Mouse (Mus musculus) CD4-positive, CD25-positive, alpha-beta regulatory T cell, adult 2 months (primary cell): ENCODE measurements at regions not wholly inside any gene's neighbourhood (a gene's known extent, or its start where the extent isn't known, plus 50 kb on each side); places are given as distances from the start of the nearest gene placed in this dataset.

Experiments
- DNase-seq: peaks from one replicate; pipeline ENCODE4 v3.0.0-alpha.2; 2012; ENCODE audit warnings: low read depth, low spot score

DNA sequence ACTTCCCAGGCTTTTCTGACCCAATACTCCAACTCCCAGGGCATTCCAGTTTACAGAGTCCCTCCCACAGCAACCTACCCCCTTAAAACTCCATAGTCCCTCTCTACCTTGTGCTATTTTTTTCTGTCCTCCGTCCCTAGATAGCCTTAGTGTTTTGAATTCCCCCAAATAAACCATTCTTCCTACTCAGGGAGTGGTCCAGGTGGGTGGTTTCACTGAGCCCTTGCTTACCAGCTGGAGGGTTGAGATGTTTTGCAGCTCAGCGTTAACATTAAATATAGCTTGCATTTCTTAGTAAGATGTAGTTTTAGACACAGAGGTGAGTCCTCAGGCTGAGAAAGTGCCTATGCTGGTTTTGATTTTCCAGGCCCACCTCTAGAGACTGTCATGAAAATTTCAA lies 313.0 kb downstream of the Bmper start:
- no peak for DNase-seq

DNA sequence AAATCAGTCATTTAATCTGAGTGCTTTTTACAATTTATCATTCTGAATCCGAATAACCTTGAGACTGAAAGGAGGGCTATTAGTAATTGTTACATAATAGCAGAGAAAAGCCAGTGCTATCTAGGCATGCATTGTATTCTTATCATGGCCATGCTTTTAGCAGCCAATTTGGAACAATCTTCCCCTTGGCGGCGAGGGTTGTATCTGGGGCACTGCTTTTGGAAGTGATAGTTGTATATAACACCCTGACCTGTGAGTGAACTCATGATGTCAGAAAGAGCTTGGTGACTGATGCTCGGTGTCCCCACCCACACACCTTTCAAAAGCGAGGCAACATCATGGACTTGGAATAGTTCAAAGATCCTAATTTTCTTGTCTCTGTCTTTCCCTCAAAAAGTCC lies 315.2 kb downstream of the Bmper start:
- DNase-seq, result no peak

DNA sequence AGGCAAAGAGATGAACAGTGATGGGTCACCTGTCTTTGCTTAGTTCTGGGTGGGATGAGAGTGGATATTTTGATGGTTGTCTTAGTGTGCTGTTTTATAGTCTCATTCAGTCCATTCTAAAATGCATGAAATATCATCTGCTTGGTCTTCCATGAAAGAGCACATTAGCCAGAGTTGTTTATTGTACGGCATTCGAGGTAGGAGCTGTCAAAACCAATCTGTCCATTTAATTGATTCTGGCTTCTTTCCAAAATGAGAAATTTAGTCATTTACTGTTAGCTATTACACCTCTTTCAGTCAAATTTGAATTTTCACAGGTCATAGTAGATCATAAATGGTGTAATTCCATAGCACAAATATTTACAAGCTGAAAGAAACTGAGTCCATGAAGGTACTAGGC lies 328.8 kb downstream of the Bmper start:
- no peak for DNase-seq

DNA sequence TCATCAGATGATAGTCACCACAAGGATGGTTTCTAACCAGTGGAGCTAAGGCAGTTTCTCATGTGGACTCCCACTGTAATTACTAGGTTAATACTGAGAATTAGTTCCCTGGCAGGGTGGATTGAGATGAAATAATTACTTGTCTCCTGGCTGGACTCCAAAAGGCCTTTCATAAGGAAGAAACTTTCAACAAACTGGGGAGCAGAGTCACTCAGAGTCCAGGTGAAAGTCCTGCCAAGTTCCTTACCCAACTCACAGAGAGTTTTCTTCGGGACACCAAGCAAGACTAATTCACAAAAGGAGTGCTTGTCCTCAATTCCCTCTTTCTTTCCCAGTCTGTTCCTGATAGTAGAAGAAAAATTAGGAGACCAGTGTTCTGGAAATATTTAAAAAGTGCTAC lies 330.9 kb downstream of the Bmper start:
- DNase-seq, result no peak

DNA sequence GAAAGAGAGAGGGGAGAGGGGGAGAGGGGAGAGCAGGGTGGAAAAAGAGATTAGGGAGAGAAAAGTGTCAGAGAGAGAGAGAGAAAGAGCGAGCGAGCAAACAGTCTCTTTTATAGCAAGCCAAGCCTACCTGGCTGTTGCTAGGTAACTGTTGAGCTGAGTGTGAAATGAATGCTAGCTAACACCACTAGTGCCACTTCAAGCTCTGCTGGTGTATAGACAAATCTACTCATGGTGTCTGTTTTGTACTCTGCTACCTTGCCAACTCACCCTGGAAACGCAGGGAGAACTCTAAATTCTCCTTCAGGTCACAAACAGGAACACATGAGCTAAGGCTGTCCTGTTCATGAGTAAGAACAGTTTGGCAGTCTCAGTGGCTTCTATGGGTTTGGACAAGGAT lies 334.7 kb downstream of the Bmper start:
- DNase-seq, result no peak

DNA sequence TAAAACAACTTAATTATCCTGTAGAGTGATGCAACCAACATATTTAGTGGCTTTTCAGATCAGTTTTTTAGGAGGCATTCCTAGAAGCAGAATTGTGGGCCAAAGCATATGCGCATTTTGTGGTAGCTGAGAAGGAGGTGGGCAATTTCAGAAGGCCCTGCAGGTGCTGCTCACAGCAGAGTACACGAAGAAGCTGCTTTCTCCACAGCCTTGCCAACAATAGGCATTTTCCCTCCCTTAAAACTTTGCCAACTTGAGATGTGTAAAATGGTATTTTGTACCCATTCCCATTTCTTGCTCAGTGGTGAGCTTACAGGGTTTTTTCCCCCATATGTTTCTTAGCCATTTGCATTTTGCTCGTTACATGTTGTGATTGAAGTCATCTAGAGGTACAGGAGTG lies 339.0 kb downstream of the Bmper start:
- no peak for DNase-seq

DNA sequence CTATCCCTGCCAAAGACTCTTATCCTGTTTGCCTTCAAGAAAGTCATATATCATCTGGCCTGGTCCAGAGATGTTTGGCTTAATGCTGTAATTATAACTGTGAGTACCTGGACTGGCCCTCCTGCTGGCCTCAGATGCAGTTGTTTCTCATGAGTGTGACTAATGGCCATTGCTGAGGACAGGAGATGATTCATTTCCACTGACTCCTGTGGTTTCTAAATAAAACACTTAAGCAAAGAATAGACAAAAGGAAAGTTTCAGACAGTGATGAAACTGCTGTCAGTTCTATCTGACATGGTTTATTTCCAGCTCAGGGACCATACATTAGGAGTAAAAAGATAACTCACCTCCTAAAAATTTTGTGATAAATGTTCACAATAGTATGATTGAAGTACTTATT lies 344.2 kb downstream of the Bmper start:
- DNase-seq, result no peak

DNA sequence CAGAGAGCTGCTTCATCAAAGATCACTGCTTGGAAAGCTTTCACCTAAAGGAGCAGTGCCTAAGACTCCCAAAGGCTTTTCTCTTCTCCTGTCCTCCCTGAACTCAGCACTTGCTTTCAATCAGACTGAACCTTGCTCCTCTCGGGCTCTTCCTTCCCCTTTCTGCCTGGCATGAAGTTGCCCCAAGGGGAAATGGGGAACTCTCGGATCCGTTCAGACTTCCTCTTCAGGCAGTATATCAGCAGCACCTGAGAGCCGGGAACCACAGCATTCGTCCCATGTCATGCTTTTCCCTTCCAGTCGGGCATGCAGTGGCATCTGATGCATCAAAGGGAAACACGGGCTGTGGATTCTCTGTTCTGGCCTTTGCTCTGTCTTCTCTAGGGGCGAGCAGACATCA lies 347.3 kb downstream of the Bmper start:
- DNase-seq, result no peak

DNA sequence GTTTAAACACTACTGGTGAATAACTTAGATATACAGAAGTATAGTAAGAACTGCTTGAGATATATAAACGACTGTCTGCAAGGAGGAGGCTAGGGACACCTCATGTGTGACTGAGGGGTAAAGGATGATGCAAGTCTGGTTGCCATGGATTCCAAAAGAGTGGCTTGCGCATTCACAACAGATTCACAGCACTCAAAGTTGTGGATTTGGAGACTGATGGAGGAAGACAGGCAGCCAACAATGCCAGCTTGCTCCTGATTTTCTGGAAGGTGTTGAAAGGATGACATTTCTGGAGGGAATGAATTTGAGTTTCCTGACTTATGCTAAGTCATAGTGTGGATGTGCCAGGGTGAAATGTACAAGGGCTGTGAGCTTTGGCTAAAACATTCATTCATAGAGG lies 353.4 kb downstream of the Bmper start:
- DNase-seq, result no peak

DNA sequence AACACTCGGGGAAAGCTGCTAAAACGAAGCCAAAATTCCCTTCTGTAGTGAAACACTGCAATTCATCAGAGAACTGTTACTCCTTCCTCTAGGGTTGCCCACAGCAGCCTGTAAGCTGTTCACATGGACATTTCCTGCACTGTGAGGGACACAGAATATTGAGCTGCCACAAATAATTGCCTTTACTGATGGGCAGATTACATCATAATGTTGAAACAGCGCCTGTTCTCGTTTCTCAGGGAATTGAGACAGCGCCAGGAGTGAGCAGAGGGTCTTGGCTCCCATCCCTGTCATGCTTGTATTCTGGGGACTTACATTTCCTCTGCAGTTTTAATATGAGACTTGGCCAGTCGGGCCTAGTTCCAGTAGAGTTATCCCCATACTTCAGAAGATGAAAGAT lies 357.3 kb downstream of the Bmper start:
- DNase-seq, result no peak

DNA sequence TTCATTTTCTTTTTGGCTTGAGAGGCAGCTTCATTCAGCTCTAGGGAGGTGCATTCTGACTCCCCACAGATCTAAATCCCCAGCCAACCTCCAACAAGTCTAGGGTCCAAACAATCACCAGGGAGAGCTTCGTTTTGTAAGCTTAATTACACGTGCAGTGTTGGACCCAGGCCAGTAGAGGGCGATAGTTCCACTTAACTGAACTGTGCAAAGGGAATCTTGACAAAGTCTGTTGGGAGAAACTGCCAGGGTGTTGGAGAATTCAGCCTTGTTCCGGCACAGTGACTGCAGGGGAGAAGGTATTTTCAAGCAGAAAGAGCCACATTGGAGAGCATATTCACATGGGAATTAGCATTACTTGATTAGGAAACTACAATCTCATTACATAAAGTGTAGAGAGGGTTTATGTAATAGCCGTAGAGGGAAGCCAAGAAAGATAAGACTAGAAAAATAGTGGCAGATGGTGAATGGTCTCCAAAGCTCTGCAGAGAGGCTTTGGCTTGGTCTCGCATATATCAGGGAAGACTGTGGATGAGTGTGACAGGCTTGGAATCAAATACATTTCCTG lies 358.2 kb downstream of the Bmper start:
- peak; percentile 27 for DNase-seq

DNA sequence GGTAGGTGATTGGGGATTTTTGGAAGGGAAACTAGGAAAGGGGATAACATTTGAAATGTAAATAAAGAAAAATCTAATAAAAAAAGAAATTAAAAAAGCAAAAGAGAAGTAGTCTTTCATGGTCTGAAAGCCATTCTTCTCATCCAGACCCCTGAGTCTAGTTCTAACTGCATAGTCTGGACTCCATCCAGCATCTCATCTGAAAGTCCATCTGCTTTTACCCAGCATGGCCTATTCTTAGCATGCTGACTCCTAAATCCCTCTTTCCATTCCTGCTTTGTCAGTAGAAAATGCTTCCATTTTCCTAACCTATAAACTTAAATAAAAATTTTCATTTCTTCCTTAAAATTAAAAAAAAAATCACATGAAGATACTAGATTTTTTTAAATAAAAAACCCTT lies 361.7 kb downstream of the Bmper start:
- no peak for DNase-seq

DNA sequence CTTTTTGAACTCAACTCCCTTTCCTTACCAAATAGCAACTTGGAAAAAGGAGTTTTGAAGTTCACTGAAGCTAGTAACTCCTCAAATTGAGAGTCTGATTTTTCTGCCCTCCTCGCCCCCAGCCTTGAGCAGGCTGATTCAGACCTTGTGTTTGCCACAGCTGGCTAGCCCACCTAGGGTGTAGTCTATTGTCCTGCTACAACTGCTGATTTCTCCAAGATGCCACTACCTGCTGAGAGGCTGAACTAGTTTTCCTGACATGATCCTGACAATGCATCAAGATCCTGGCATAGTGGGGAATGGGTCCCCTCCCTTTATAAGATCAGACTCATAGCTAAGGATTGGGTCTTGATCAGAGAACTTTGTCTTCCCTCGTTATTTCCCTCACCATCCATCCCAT lies 366.1 kb downstream of the Bmper start:
- DNase-seq, result no peak

DNA sequence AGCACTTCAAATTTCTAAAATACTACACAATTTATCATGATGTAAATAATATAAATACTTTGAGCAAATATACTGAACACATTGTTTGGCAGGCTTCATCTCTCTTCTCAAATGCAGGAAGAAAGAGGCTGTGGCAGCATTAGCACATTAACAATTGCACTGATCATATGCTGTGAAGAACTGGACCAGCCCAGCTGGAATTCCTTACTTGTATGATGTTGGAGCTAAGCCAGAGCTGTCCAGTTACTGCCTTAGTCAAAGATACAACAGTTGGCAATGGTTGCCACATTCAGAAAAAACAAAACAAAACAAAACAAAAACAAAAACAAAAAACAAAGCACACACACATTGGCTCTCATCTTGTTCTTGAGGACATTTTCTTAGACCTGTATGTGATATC lies 369.0 kb downstream of the Bmper start:
- no peak for DNase-seq

DNA sequence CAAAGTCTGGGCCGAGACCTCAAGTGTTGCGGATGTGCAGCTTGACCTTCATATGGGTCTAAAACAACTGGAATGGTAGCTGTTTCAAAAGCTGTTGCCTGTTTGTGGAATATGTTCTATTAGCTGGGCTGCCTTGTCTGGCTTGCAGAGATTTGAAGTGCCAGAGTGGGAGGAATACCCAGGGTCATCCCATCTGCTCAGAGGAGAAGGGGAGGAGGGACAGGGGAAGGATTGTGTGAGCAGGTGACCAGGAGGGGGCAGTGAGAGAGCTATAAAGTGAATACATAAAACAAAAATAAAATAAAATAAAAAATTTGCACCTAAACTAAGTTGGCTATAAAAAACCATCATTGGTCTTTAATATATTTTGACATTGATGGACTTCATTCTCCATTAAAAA lies 377.7 kb downstream of the Bmper start:
- no peak for DNase-seq
